Mouse (Mus musculus) ES-E14 (cell line): ENCODE results near the gene Rtkn2.

Experiments used
- CHD2 ChIP-seq: IDR thresholded peaks from 2 replicates; pipeline ENCODE4 v1.6.1; 2014; ENCODE audit warnings: mild to moderate bottlenecking, low read depth, low read length, inconsistent platforms
- HCFC1 ChIP-seq: IDR thresholded peaks from 2 replicates; pipeline ENCODE4 v1.6.1; 2012; ENCODE audit warnings: low read length, inconsistent platforms, borderline replicate concordance; ENCODE audit not compliant: insufficient read depth
- MAFK ChIP-seq: IDR thresholded peaks from 2 replicates; pipeline ENCODE4 v1.6.1; 2014; ENCODE audit warnings: mild to moderate bottlenecking, low read depth, low read length, inconsistent platforms; ENCODE audit not compliant: insufficient read depth
- ZC3H11A ChIP-seq: IDR thresholded peaks from 2 replicates; pipeline ENCODE4 v1.6.1; 2012; ENCODE audit warnings: low read depth, mild to moderate bottlenecking, inconsistent platforms, low read length, borderline replicate concordance

DNA sequence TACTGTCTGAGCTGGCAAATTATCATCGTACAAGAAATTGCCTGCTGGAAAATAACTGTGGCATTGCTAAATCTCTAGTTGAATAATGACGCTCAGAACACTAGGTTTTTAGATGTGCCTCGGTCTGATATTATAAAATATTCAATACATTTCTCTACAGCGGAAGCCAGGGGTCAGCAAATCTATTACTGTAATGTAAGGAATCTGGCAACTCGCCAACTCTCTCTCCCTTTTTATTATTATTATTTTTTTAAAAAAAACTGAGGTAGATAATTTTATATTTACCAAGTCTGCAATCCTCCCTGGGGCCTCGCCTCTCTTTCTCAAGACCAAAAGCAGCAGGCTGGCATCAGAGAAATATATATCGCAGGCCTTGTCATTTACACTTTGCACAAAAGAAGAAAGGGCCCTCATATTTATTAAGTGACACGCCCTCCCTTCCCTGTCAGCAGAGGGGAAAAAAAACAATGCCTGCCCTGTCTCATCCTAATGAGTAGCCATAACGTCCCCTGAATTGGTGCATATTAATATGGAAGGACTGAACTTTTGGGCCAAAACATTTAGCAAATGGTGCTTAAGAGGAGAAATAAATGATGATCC is 127.1 kb downstream of the Rtkn2 start:
- TF ChIP-seq CHD2: no peak
- no peak for TF ChIP-seq ZC3H11A
- TF ChIP-seq HCFC1: no peak
- no peak for TF ChIP-seq MAFK
